Mouse (Mus musculus) midbrain, postnatal 0 days (tissue): Measurements from ENCODE around the gene Gm21885. TPM values are rescaled to one million over a fixed set of nuclear protein-coding genes. Genes with fewer than 3 reads are reported as not detected.

ENCODE experiments used
- ATAC-seq: fragments of 200-750 bp; cut with Nextera tagmentation; 2 replicates; pipeline ENCODE4 v1.8.0; 2017; ENCODE audit warnings: moderate number of reproducible peaks, mild to moderate bottlenecking, moderate TSS enrichment, moderate library complexity; ENCODE audit not compliant: low FRiP score
- DNase-seq: peaks from one replicate; pipeline ENCODE4 v3.0.0-alpha.2; 2015; ENCODE audit warnings: low spot score
- H3K27ac ChIP-seq: fragments of 300-500 bp; sonication (generic); 2 replicates; pipeline ENCODE4 v1.5.1; 2014; ENCODE audit warnings: low read depth, mild to moderate bottlenecking, low read length, mixed read lengths
- H3K27me3 ChIP-seq: fragments of 300-500 bp; sonication (generic); 2 replicates; pipeline ENCODE4 v1.6.1; 2014; ENCODE audit warnings: low read length, control low read depth, mixed read lengths; ENCODE audit not compliant: insufficient read depth
- H3K36me3 ChIP-seq: fragments of 300-500 bp; sonication (generic); 2 replicates; pipeline ENCODE4 v1.6.1; 2014; ENCODE audit warnings: low read length, control low read depth, mixed read lengths; ENCODE audit not compliant: insufficient read depth
- H3K4me1 ChIP-seq: fragments of 300-500 bp; sonication (generic); 2 replicates; pipeline ENCODE4 v1.6.1; 2014; ENCODE audit warnings: mild to moderate bottlenecking, control low read depth, antibody characterized with exemption, low read length, mixed read lengths; ENCODE audit not compliant: insufficient read depth
- H3K4me2 ChIP-seq: fragments of 300-500 bp; sonication (generic); 2 replicates; pipeline ENCODE4 v1.6.1; 2014; ENCODE audit warnings: low read depth, mild to moderate bottlenecking, low read length, mixed read lengths; ENCODE audit not compliant: poor library complexity, severe bottlenecking
- H3K4me3 ChIP-seq: fragments of 300-500 bp; sonication (generic); 2 replicates; pipeline ENCODE4 v1.5.1; 2014; ENCODE audit warnings: low read depth, mild to moderate bottlenecking, low read length, moderate library complexity
- H3K9ac ChIP-seq: fragments of 300-500 bp; sonication (generic); replicated peaks from 2 replicates; pipeline ENCODE4 v1.6.1; 2014; ENCODE audit warnings: mild to moderate bottlenecking, low read length, moderate library complexity, mixed read lengths; ENCODE audit not compliant: poor library complexity, severe bottlenecking
- H3K9me3 ChIP-seq: fragments of 300-500 bp; sonication (generic); 2 replicates; pipeline ENCODE4 v1.6.1; 2016; ENCODE audit warnings: low read length, control low read depth
- CTCF ChIP-seq: IDR thresholded peaks from 2 replicates; pipeline ENCODE4 v1.5.1; 2016; ENCODE audit warnings: antibody characterized with exemption, mild to moderate bottlenecking
- WGBS: fragments of 180-500 bp; shearing (Covaris S2); extraction: QIAGEN DNeasy Blood & Tissue Kit; methylation state at CpG from one replicate; pipeline ENCODE4 v1.1.7; 2014; 5-methylcytosine and 5-hydroxymethylcytosine counted together
- polyA plus RNA-seq: library from polyadenylated mRNA; unstranded; fragments of >200 nt; fragmentation: Nextera tagmentation; extraction: Ambion mirVana; gene quantifications from 2 replicates; pipeline ENCODE4 v1.2.1, GENCODE M21; 2015
- total RNA-seq: library from RNA; depleted of rRNA; stranded (reverse); fragments of >200 nt; gene quantifications from 2 replicates; pipeline ENCODE4 v1.2.3, GENCODE M21; 2014

The Gm21885 gene
- total and polyA plus RNA-seq, 2 experiments from 2014 or later = not detected

DNA sequence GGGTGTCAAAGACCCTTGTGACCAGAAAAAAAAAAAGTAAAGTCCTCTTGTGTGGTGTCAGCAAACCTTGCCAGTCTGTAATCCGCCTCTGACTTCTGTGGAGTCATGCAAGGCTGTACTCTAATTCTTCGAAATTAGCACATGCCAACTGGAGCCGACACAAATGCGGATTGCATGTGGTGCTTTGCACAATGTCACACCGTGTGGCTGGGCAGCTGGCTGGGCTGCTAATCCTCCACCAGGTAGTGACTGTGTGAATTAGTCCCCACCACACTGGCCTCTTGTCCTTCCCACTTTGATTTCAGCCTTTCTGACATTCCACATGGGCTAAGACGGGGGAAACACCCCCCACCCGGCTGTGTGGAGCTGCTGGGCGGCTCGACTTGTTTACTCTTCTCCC is 42.0 kb upstream of the Gm21885 start:
- Histone ChIP-seq H3K27me3 (no peaks in the 10 kb centered on the region), H3K9me3 (no peaks in the 10 kb centered on the region), H3K4me1 (peaks cover 11% of the 10 kb centered on the region; the same call in 1 of the 2 replicates), H3K9ac (no peak overlapping the region), H3K4me2 (no peak overlapping the region), H3K36me3 (no peaks in the 10 kb centered on the region), H3K4me3 (no peak overlapping the region), H3K27ac (no peak overlapping the region)
- 27% methylated on average over 9 of the region's 9 CpGs for WGBS
- ATAC-seq (no peak; the same call in 1 of the 2 replicates), DNase-seq (peak; percentile 60)
- no peak for TF ChIP-seq CTCF

DNA sequence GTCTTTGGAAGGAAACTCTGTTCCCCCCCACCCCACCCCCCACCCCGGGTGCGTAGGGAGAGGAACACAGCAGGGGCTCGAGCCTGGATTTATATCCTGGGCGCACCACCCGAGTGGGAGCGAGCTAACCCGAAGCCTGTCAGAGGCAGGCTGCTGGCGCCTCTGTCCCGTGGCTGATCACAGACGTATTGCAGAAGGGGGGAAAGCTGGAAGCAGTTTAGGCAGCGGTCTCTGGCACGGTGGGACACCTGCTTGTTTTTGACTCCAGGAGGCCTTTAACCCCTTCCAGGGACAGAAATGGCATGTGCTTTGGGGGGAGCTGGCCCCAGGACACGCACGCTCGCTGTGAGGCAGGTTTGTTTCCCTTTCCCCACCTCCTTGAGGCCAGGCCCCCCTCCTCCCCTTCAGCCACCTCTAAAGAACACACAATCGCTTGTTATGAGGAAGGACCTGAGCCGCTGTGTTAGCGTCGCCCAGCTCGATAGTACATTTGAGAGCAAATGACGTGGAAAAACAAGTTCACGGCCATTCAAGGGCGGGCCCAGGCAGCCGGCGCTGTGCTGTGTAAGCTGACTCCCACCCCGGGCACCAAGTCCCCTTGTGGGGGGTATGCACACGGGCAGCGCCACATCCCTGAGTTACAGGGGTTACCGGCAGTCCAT is 38.8 kb upstream of the Gm21885 start:
- DNase-seq (no peak), ATAC-seq (no peak)
- H3K9me3 ChIP-seq = no peaks in the 10 kb centered on the region
- H3K4me3 ChIP-seq = peak overlapping the region; percentile 6; the same call in 1 of the 2 replicates
- H3K4me2 ChIP-seq = peak overlapping the region; percentile 32
- H3K27me3 ChIP-seq = no peaks in the 10 kb centered on the region
- peaks cover 11% of the 10 kb centered on the region; the same call in 1 of the 2 replicates for H3K4me1 ChIP-seq
- no peaks in the 10 kb centered on the region for H3K36me3 ChIP-seq
- TF ChIP-seq CTCF = no peak
- WGBS = 11% methylated on average over 29 of the region's 29 CpGs
- 0 out of 2 replicates have a peak overlapping the region, but pooled peaks have one; percentile 19 for H3K9ac ChIP-seq
- H3K27ac ChIP-seq = no peak overlapping the region

DNA sequence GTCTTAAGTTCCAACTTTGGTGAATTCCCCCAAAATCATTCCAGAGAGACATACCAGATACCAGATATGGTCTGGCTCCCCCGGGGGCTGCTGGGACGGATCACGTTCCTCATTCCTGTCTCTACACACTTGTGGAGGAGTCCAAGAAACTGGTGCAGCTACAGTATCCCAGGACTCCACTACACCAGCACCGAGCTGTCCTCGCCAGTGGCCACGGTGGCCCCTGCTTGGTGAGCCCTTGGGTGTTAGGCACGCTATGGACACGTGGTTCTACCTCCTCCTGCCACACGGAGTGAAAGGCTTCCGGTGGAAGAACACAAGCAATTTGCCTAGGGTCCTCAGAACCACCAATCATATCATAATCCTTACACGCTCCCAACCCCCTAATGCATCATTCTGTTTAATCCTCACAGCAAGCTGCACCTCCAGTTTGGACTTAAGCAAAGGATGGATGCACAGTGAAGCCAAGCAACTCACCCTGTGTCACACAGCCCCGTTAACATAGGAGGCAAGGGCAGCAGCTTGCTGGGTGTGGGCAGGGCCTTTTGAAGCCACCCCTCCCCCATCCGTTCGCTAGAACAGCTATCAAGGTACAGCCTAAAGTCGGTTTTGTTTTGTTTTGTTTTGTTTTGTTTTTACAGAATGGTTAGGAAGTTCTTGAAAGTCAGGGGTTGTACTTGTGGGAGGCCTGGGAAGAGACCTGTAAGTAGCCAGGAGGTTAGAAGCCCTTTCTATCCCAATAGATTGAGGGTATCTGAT is 38.1 kb upstream of the Gm21885 start:
- WGBS = 30% methylated on average over 15 of the region's 15 CpGs
- Histone ChIP-seq H3K27ac (no peak overlapping the region), H3K4me3 (peak overlapping the region; percentile 6; the same call in 1 of the 2 replicates), H3K9me3 (no peaks in the 10 kb centered on the region), H3K9ac (no peak overlapping the region), H3K4me1 (peaks cover 11% of the 10 kb centered on the region; the same call in 1 of the 2 replicates), H3K27me3 (no peaks in the 10 kb centered on the region), H3K4me2 (peak overlapping the region; percentile 32), H3K36me3 (no peaks in the 10 kb centered on the region)
- DNase-seq = no peak
- no peak for TF ChIP-seq CTCF
- ATAC-seq = no peak

DNA sequence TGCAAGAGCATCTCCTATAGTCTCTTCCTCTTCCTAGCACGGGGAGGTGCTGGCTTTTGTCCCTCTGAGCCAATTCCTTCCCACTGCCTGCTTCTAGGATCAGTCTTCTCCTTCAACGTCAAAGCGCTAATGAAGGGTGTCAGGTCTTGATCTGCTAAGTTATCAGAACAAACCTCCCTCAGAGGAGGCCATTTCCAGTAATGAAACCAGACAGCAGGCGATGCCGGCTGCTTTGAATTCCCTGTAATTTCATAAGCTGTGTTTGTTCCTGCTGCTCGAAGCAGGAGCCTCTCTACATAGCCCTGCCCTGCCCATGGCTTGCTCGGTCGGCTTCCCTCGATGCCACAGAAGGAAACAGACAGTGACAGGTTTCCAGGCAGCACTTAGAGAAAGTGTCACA is 37.3 kb upstream of the Gm21885 start:
- no peak for ATAC-seq
- no peaks in the 10 kb centered on the region for H3K9me3 ChIP-seq
- peak; percentile 49 for DNase-seq
- no peaks in the 10 kb centered on the region for H3K27me3 ChIP-seq
- H3K36me3 ChIP-seq = no peaks in the 10 kb centered on the region
- 35% methylated on average over 9 of the region's 9 CpGs for WGBS
- no peak overlapping the region for H3K4me3 ChIP-seq
- H3K27ac ChIP-seq = no peak overlapping the region
- no peak overlapping the region for H3K4me2 ChIP-seq
- no peak overlapping the region for H3K9ac ChIP-seq
- peaks cover 11% of the 10 kb centered on the region; the same call in 1 of the 2 replicates for H3K4me1 ChIP-seq
- TF ChIP-seq CTCF = no peak

- ATAC-seq (peak; percentile 65; the same call in 1 of the 2 replicates), DNase-seq (peak; percentile 86)
- WGBS = 37% methylated on average over 17 of the region's 17 CpGs
- Histone ChIP-seq H3K4me1 (peaks cover 11% of the 10 kb centered on the region; the same call in 1 of the 2 replicates), H3K9me3 (no peaks in the 10 kb centered on the region), H3K9ac (no peak within 1 kb of the TSS), H3K27ac (no peak within 1 kb of the TSS), H3K36me3 (no peaks in the 10 kb centered on the region), H3K27me3 (no peaks in the 10 kb centered on the region), H3K4me3 (no peak within 1 kb of the TSS), H3K4me2 (no peak within 1 kb of the TSS)
- no peak for TF ChIP-seq CTCF
Measured at GRCm38 (mm10) chr11:94245955-94246788, 35.5 kb upstream of the Gm21885 start, which contains the start of gene Wfikkn2. Gene Wfikkn2 (minus strand): TSS chr11:94246005.
